Mouse (Mus musculus): ENCODE measurements around the gene Defb45.

The Defb45 gene

DNA sequence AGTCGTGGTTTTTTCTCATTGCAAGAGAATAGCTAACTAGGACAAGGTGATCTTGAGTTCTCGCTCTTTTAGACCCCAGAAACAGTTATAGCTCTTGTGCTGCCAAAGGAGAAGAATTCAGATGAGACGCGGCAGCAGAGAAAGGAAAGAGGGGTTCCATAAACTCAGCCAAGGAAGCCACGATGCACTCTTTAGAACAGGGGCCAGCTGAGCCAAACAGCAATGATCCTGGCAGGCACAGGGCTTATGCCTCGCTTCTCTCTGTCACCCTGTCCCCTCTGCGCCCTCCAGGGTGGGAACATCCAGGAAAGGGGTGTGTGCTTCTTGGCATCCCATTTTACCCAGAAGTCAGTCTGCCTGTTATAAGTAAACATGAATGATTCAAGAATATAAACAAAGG lies at the start of gene Defb45:
Gene Defb45 (minus strand): TSS at position 101 of the 400 bp plus-strand sequence.
- no peak for DNase-seq

DNA sequence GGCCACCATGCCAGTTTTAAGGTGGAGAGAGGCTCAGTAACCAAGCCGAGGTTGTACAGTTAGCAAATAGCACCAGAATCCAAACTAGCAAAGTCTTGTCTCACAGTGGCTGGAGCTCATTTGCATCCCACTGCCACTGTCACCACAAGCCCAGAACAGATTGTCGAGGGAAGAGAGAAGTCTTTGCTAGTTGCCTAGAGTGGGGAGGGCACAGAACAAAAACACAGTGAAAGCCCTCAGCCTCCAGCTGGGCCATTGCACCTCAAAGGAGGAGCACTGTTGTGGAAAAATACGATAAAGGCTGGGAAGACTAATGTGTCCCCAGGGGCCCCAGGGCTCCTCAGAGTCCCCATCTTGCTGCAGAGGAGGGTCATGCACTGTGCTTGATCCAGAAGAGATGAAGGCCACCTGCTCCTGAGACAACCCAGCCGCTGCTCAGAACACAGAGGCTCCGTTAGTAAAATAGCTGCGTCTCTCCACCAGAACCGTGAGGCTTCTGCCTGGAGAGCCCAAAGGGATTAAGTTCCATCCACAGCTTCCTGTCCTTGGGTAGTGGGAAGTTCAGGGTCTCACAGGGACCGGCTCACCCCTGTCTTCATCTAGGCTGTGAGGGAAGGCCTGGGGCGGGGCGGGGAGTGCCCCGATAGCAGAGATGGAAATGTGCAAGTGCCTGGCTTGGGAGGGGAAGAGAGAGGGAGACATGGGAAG lies 40.4 kb upstream of the Defb45 start:
- DNase-seq: peak; percentile 62

DNA sequence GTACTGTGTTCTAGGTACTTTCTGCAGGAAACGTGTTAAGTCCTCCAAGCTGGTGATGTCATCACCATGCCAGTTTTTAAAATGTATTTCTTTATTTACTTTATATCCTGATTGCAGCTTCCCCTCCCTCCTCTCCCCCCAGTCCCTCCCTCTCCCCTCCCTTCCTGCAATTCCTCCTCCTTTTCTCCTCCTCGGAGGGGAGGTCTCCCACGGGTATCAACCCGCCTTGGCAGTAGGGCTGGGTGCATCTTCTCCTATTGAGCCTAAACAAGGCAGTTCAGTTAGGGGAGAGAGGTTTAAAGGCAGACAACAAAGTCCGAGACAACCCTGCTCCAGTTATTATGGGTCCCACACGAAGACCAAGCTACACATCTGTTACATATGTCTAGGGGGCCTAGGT lies 39.7 kb upstream of the Defb45 start:
- DNase-seq: no peak

DNA sequence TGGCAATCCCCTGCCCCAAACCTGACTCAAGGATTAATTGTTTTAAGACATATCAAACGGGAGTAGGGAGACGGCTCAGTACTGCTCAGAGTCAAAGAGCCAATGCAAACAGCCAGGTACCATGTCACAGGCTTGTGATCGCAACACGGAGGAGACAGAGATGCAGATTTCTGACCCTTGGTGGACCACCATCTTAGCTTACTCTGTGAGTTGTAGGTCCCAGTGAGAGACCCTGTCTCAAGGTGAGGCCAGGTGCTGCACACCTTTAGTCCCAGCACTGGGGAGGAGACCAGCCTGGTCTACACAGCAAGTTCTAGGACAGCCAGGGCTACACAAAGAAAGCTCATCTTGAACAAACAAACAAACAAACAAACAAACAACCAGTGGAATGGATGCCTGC lies 38.2 kb upstream of the Defb45 start:
- DNase-seq: no peak

DNA sequence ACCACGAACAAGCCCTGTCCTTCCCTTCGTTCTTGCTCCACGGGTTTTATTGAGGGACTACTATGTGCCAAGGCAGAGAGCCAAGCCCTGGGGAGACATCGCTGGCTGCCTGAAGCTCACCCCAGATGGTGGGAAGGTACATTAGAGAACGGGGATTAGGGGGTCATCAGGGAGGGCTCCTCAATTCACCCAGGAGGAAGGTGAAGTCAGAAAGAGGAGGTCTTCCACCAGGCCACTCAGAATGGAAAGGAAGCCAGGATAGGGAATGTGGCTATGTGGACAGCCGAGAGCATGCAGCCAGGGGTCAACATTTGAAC lies 37.8 kb upstream of the Defb45 start:
- no peak for DNase-seq

DNA sequence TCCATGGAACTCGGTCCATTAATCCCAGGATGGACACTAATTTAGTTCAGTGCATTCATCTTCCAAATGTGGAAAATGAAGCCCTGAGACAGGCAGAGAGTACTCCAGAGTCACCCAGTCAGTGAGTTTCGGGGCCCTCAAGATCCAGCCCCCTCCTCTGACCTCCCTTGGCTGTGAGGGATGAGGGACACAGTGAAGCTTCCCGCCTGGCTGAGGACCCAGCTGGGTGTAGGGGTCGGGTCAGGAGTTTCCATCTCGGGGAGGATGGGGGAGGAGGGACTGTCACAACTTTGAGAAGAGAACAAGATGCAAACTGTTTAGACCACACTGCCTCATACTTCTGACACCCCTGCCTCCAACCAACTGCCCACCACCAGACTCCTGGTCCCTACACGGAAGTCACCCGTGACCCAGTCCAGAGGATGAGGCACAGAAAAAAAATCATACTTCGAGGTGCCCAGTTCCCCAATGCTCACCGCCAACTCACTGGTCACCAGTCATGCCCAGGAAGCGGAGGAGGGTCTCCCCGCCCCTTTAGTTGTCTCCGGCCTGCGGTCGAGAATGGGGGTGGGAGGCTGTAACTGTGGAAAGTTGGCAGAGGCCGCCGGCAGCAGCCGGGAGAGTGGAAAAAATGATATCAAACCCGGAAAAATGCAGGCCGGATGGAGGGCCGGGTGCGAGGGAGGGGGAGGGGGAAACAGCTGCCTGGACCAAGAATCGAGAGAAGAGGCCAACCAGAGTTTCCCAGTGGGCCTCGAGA lies 37.2 kb upstream of the Defb45 start:
- peak; percentile 68 for DNase-seq

DNA sequence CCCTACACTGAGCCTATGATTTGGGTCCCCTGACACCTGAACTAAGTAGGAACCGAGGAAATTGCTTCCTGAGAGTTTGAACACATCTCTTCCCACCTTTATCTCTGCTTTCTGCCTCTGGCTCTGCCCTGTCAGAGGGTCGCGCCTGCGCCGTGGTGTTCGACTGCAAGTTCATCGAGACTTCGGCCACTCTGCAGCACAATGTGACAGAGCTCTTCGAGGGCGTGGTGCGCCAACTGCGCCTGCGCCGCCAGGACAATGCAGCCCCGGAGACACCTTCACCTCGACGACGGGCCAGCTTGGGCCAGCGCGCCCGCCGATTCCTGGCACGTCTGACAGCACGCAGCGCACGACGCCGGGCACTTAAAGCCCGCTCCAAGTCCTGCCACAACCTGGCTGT lies 35.1 kb upstream of the Defb45 start:
- DNase-seq: no peak

DNA sequence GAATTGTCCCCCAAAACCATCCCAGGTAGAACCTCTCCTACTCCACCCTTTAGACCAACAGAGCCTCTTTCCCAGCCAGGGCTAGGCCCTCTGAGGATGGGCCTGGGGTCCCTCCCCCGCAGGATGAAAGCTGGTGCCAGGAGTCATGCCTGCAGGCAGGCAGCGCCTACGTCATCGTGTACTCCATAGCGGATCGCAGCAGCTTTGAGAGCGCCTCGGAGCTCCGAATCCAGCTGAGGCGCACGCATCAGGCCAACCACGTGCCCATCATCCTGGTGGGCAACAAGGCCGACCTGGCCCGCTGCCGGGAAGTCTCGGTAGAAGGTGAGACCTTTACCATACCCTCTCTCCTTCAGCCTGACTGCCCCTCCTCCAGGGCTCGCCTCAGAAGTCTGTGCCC lies 34.1 kb upstream of the Defb45 start:
- no peak for DNase-seq

DNA sequence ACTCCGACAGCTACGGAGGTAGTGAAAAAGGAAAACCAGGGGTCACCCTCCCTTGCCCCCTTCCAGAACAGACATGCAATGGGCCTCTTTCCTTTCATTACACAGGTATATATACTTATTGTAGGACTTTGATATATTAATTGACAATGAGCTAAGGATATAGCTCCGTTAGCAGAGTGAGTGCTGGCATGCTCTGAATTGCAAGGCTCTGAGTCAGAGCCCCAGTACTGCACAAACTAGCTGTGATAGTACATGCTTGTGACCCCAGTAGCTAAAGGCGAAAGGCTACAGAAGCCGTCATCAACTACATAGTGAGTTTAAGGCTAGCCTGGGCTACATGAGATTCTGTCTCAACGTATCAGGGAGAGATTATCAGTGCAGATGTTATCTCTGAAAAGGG lies 30.7 kb upstream of the Defb45 start:
- DNase-seq: no peak

DNA sequence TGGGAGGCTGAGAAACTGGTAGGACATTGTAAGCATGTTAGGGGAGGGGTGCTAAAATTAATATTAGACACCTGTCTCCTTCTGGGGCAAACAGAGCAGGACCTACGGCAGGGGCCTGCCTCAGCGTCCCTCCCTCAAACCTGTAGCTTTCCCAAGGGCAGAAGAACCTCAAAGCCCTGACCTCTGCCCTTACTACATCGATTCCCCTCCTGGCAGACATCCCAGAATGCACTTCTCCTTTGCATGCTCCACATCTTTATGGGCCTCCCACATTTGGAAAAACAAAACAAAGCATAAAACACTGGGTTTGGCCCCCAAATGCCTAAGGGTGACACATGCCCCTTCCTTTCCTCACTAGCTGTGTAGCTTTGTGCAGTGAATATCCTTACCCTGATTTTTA lies 30.0 kb upstream of the Defb45 start:
- DNase-seq: no peak

DNA sequence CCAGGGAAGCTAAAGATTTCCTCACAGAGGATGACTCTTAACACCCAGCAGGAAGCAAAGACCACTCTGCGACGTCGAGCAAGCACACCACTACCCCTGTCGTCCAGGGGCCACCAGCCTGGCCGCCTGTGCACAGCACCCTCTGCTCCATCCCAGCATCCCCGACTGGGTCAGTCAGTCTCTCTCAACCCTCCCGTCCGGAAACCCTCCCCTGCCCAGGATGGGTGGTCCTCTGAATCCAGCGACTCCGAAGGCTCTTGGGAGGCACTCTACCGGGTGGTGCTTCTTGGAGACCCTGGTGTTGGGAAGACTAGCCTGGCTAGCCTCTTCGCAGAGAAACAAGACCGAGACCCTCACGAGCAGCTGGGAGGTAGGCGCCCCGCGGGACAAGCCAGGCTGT lies 28.9 kb upstream of the Defb45 start:
- DNase-seq: no peak

DNA sequence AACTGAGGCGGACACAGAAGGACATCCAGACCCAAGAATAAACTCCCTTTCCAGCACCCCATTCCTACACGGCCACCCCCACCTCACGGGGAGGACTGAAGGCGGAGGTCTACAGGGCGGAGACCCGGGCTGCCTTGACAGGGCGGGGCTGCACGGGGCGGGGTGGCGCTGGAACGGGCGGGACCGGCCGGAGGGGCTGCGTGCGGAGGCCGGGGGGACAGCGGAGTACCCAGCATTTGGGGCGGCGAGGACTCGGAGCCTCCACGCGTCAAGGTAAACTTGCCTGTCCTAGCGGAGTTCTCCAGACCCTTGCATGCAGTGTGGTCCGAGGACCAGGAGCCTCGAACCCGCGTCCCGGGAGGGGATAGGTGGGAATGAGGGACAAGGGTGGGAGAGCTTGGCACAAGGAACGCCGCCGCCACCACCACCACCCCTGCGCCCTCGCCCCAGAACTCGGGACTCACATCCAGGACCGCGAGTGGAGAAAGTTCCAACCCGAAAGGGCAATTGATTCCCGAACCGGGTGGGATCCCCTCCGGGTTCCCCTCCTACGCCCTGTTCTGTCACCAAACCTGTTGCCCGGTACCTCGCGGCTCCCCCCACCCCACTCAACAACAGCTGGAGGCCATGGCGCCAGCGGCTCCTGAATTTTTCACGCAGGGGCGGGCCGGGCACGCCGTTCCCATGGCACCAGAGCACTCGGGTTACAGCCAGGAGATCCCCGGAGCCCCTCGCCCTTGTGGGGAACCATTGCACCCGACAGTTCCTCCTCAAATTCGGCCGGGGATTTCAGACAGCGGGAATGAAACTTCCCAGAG lies 27.8 kb upstream of the Defb45 start, which contains the start of gene Rem1:
Gene Rem1 (plus strand): TSS at position 178 of the 818 bp plus-strand sequence.
- no peak for DNase-seq

DNA sequence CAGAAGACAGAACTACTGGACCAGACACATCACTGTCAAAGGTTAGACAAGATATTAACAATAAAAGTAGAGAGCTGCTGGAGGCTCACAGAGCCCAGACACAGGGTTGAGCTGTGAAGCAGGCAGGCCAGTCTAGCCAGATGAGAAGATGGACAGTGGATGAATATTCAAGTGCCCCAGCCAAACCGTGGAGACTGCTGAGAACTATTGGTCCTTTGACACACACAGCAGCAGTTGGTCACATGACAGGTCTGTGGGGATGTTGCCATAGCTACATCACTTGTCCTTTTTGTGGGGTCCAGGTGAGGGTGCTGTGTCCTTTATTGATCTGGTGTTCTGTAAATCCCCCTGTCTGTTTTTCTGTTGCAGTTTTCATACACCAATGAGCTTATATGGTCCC lies 26.1 kb upstream of the Defb45 start:
- no peak for DNase-seq

DNA sequence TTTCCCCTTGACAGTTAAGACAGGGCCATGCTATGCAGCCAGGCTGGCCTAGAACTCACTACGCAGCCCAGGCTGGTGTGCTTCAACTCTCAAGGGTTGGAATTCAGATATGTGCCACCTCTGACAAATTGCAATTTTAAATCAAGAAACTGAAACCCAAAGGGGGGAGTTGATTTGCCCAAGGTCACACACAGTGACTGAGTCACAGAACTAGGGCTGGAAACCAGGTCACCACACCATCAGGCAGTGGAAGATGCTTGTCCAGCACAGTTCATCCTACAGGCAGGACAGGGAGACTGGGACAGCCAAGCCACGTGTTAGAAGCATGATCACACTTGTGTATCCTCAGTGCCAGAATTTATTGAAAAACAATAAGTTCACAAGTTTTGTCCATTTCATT lies 25.4 kb upstream of the Defb45 start:
- no peak for DNase-seq

DNA sequence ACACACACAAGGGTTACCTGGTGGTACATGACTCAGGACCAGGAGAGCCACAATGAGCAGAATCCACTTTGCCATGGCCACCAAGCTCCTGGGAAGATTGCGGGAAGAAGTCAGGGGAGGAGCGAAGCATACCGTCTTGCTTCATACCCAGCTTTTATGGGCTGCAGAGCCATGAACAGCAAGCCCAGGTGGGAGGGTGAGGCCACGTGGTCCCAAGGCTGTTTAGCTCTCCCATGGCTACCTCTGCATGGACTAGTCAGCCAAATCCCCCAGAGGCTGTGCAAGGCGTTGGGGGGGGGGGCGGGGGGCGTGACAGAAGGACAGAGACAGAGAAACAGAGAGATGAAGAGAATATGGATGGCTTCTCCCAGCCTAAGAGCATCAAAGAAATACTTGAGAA lies 23.8 kb upstream of the Defb45 start, which contains the start of gene Defb25:
Gene Defb25 (minus strand): TSS at position 101 of the 400 bp plus-strand sequence.
- DNase-seq: no peak

DNA sequence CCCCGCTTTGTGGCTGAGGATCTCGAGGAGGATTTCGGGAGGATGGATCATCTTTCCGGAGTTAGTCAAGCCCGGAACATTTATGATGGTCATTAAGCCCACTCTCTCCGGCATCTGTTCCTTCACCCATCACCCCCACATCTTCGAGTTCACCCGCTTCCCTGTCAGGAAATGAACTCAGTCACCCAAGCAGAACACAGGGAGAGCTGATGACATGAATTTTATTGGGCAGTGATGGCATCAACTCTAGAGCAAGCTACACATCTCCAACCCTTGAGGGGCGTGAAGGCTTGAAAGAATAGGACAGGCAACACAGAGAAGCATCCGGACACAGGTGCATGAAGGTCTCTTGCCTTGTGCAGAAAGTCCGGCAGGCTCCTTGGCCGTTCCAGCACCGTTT lies 23.0 kb upstream of the Defb45 start:
- no peak for DNase-seq

DNA sequence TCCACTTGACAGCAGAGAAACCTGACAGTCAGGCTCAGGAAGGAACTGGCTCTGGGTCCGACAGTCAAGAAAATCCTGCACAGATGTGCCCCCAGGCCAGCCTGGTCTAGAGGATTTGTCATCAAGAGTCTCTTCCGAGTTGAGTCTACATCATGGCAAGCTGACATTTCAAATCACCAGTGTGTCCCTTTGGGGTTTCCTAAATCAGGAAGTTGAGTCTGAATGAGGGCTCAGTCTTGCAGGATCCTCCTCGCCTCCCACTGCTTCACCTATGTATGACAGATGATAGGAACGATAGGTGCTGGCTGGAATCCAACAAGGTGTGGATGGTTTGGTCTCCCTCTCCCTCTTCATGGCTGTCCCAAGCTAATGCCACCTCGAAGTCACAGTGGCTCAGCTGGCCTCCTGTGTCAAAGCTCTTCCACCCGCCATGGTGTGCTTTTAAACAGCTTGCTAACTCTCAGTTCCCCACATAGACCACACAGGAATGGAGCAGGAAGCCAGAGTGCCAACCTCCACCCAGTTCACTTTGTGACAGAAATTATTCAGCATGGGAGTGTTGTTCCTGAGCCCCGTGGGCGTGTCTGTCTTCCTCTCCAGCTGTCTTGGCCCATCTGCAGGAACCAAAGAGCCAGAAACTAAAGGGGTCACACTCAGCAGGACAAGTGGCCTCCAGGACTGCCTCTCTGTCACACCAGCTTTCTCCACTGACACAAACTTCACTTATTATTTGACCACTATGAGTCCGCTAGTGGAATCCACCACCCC lies 21.4 kb upstream of the Defb45 start:
- DNase-seq: no peak

DNA sequence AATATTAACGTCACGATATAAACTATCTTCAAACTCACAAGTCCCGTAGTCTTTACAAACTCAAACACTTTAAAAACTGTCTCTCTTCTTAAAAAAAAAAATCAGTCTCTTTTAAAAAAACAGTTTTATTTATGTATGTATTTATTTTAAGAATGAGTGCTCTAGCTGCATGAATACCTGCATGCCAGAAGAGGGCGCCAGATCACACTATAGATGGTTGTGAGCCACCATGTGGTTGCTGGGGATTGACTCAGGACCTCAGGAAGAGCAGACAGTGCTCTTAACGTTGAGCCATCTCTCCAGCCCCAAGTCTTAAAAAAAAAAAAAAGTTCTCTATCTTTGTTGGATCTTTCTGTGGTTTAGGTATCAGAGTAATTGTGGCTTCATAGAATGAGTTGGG lies 18.2 kb upstream of the Defb45 start:
- DNase-seq: no peak

DNA sequence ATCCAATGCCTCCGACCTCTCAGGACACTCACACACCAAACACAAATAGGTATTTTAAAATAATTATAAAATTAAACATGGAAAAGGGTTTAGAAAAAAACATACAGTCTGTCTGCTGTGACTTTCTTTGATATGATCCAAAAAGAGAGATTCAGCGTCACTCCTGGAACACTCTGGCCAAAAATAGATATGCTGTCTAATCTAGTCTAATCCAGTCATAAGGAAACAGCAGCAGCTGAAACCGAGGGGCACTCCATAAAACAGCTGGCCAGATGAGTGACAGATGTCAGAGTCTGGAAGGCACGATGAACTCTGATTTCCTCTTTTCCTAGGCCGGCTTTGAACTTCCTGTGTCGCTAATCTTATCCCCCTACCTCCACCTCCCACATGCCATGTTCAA lies 17.3 kb upstream of the Defb45 start:
- DNase-seq: no peak

DNA sequence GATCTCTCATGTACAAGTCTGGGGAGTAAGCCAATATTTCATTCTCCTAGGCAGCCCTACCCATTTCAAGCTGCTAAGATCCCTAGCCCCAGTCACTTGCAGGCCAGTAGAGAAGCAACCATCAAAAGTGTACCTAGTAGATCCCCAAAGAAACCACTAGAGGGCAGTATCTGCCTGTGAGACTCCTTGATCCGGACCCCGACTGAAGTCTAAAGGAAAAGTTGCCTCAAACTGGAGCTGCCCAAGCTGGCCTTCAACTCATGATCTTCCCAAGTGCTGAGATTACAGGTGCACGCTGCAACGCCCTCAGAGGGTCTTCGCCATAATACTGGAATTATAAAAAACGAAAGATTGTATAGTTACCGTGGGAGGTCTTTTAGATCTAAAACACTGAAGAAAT lies 16.4 kb upstream of the Defb45 start:
- peak; percentile 77 for DNase-seq

DNA sequence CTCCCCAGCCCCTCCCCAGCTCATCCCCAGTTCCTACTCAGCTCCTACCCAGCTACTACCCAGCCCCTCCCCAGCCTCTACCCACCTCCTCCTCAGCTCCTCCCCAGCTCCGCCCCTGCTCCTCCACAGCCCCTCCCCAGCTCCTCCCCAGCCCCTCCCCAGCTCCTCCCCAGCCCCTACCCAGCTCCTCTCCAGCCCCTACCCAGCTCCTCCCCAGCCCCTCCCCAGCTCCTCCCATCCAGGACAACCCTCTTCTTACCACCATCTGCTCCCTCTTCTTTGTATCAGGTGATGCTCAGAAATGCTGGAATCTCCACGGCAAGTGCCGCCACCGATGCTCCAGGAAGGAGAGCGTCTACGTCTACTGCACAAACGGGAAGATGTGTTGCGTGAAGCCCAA lies 13.0 kb upstream of the Defb45 start:
- DNase-seq: no peak

DNA sequence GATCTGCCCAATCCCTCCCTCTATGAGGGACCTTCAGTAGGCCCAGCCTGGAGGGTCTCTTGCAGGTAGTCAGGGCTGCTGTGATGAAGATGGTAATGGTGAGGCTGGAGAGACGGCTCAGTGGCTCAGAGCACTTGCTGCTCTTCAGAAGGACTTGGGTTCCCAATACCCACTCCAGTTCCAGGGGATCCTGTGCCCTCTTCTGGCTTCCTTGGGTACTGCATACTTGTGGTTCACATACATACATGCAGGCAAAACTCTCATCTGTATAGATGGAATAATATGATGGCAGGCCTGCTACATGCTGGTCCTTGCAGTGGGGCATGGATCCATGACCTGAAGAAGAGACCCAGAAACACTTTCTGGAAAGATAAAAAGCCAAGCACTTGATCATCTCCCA lies 9.5 kb upstream of the Defb45 start:
- DNase-seq: no peak

DNA sequence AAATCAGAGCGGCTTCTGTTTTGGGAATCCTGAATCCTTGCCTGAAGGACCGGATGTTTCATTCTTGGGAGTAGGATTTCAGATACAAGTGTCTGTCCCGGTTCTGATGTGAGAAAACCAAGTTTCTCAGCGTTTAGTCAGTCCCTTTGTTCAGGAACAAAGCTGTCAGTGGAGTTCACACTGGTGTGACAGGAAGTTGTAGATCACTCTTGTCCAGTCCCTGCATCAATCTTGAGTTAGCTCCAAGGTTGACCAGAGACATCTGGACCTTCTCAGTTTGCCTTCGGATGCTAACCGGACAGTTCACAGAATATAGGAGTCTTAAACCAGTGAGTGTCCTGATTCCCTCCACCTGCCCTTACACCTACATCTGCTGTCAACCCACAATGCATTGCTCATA lies 8.5 kb upstream of the Defb45 start:
- no peak for DNase-seq

All from kidney, adult 9 months (tissue).